ENCODE assay signal across 26 mouse cellular contexts in genomic region chr14:24141727-24142126, GRCm38 (mm10).
DNase-seq lines count a peak whose midpoint lies in the region; ATAC-seq and TF ChIP-seq lines count a peak whose summit lies in the region.
"Had no signal": no experiment of that assay in that cellular context is flagged by ENCODE, and none has a peak within 500 bp of the region (broad histone marks: within the 10 kb centered on the region; RNA-seq: fewer than 3 reads in every experiment).

No protein-coding gene starts in this region.

- H3K9me3 ChIP-seq in heart, embryonic 13.5 days, result no peaks in the 10 kb centered on the region
- H3K9me3 ChIP-seq in liver, embryonic 13.5 days (replicated peaks), result no peaks in the 10 kb centered on the region
- H3K9me3 ChIP-seq in intestine, postnatal 0 days (ENCODE audit: control insufficient read depth), result no peaks in the 10 kb centered on the region
- no peaks in the 10 kb centered on the region for H3K9me3 ChIP-seq in stomach, embryonic 16.5 days (replicated peaks; ENCODE audit: control insufficient read depth, low read length)
- H3K9me3 ChIP-seq: embryonic facial prominence, embryonic 13.5 days; forebrain, embryonic 13.5 days; hindbrain, embryonic 15.5 days; kidney, embryonic 15.5 days; midbrain, embryonic 10.5 days; neural tube, embryonic 13.5 days had no signal

- peak overlapping the region; percentile 59 for H3K27ac ChIP-seq in heart, embryonic 13.5 days (replicated peaks)
- no peak overlapping the region for H3K27ac ChIP-seq in heart, adult 2 months
- peak overlapping the region; percentile 85 for H3K27ac ChIP-seq in liver, embryonic 13.5 days
- H3K27ac ChIP-seq in intestine, postnatal 0 days (ENCODE audit: low read depth, low read length), result no peak overlapping the region; the same call in 1 of the 2 replicates
- no peak overlapping the region for H3K27ac ChIP-seq in stomach, embryonic 16.5 days (ENCODE audit: low read length)
- H3K27ac ChIP-seq: embryonic facial prominence, embryonic 13.5 days; forebrain, embryonic 13.5 days; hindbrain, embryonic 15.5 days; kidney, embryonic 15.5 days; macrophage; midbrain, embryonic 10.5 days; neural tube, embryonic 13.5 days had no signal

- H3K4me2 ChIP-seq in heart, embryonic 13.5 days, result no peak overlapping the region
- no peak overlapping the region for H3K4me2 ChIP-seq in liver, embryonic 13.5 days
- no peak overlapping the region for H3K4me2 ChIP-seq in intestine, postnatal 0 days (replicated peaks; ENCODE audit: low read depth)
- H3K4me2 ChIP-seq in stomach, embryonic 16.5 days (ENCODE audit: low read depth, low read length), result no peak overlapping the region
- H3K4me2 ChIP-seq: embryonic facial prominence, embryonic 13.5 days; forebrain, embryonic 13.5 days; hindbrain, embryonic 15.5 days; kidney, embryonic 15.5 days; neural tube, embryonic 13.5 days had no signal

- peaks cover 35% of the 10 kb centered on the region for H3K4me1 ChIP-seq in heart, embryonic 13.5 days
- H3K4me1 ChIP-seq in heart, adult 2 months (ENCODE audit: control insufficient read depth, insufficient read depth, low read length), result no peaks in the 10 kb centered on the region
- H3K4me1 ChIP-seq in liver, embryonic 13.5 days (replicated peaks), result peaks cover 73% of the 10 kb centered on the region
- no peaks in the 10 kb centered on the region for H3K4me1 ChIP-seq in intestine, postnatal 0 days (replicated peaks; ENCODE audit: control insufficient read depth, insufficient read depth, low read length)
- no peaks in the 10 kb centered on the region for H3K4me1 ChIP-seq in stomach, embryonic 16.5 days (ENCODE audit: control insufficient read depth, insufficient read depth, low read length)

- TF ChIP-seq EP300 in heart, adult 2 months (IDR thresholded peaks at IDR 0.05; ENCODE audit: insufficient read depth, low read depth, low read length), result no peak

- intact Hi-C loops in heart, adult 2 months (cut with DNase I), result no loop called here
- intact Hi-C loops in left cerebral cortex, postnatal 10 days (cut with DNase I), result loop anchor here (10.0 kb wide), 1 partner anchor 343 kb away; the partner anchor contains the start of genes Polr3a and Rps24

- H3K36me3 ChIP-seq in heart, embryonic 13.5 days, result peaks cover 87% of the 10 kb centered on the region
- no peaks in the 10 kb centered on the region for H3K36me3 ChIP-seq in heart, adult 2 months (ENCODE audit: control insufficient read depth, insufficient read depth, low read length)
- no peaks in the 10 kb centered on the region for H3K36me3 ChIP-seq in liver, embryonic 13.5 days
- H3K36me3 ChIP-seq in intestine, postnatal 0 days (ENCODE audit: control insufficient read depth, insufficient read depth), result peaks cover 65% of the 10 kb centered on the region
- peaks cover 28% of the 10 kb centered on the region for H3K36me3 ChIP-seq in stomach, embryonic 16.5 days (ENCODE audit: control insufficient read depth, insufficient read depth, low read length)

- no peaks in the 10 kb centered on the region for H3K79me2 ChIP-seq in heart, adult 2 months (replicated peaks; ENCODE audit: control insufficient read depth, insufficient read depth, low read length)

- H3K9ac ChIP-seq in heart, embryonic 13.5 days, result no peak overlapping the region
- H3K9ac ChIP-seq in heart, adult 2 months (ENCODE audit: low read depth, low read length), result no peak overlapping the region
- no peak overlapping the region for H3K9ac ChIP-seq in liver, embryonic 13.5 days
- no peak overlapping the region for H3K9ac ChIP-seq in intestine, postnatal 0 days (ENCODE audit: low read depth, low read length)
- H3K9ac ChIP-seq in stomach, embryonic 16.5 days (ENCODE audit: low read length), result no peak overlapping the region
- H3K9ac ChIP-seq: embryonic facial prominence, embryonic 13.5 days; forebrain, embryonic 13.5 days; hindbrain, embryonic 15.5 days; kidney, embryonic 15.5 days; liver, embryonic 14.5 days; neural tube, embryonic 13.5 days had no signal

- H3K4me3 ChIP-seq in heart, embryonic 13.5 days, result no peak overlapping the region
- no peak overlapping the region for H3K4me3 ChIP-seq in heart, adult 2 months
- no peak overlapping the region for H3K4me3 ChIP-seq in liver, embryonic 13.5 days (replicated peaks)
- no peak overlapping the region for H3K4me3 ChIP-seq in intestine, postnatal 0 days (ENCODE audit: low read depth, low read length)
- H3K4me3 ChIP-seq in stomach, embryonic 16.5 days (replicated peaks; ENCODE audit: low read length), result no peak overlapping the region
- H3K4me3 ChIP-seq: embryonic facial prominence, embryonic 13.5 days; forebrain, embryonic 13.5 days; hindbrain, embryonic 15.5 days; kidney, embryonic 15.5 days; midbrain, embryonic 10.5 days; myocyte; neural tube, embryonic 13.5 days had no signal

- no peak for TF ChIP-seq POLR2A in heart, adult 2 months (IDR thresholded peaks at IDR 0.05; ENCODE audit: insufficient read depth, low read depth, low read length)

- no peak for TF ChIP-seq CTCF in heart, adult 2 months (IDR thresholded peaks at IDR 0.05)
- TF ChIP-seq CTCF in intestine, postnatal 0 days (IDR thresholded peaks at IDR 0.05; ENCODE audit: low read depth), result no peak

- DNase-seq in heart, adult 2 months, result no peak
- no peak for DNase-seq in liver, embryonic 13.5 days
- no peak for DNase-seq in liver
- DNase-seq in adrenal gland, postnatal 36 days, result no peak
- no peak for DNase-seq in left cerebral cortex, postnatal 10 days (ENCODE audit: extremely low spot score in 1 of 2, low spot score in 2 of 2)
- DNase-seq: adrenal gland, postnatal 10 days; B cell, adult 2 months; cerebellum, adult 2 months; cerebellum, postnatal 25 days; gastrocnemius, postnatal 36 days; retina, postnatal 1 day had no signal

- no peak for ATAC-seq in heart, embryonic 13.5 days (ENCODE audit: extremely low read depth, insufficient number of reproducible peaks, low FRiP score, low TSS enrichment)
- ATAC-seq in liver, embryonic 13.5 days (ENCODE audit: low read depth), result no peak
- ATAC-seq in intestine, postnatal 0 days, result peak; percentile 75
- peak; percentile 63; the same call in 1 of the 2 replicates for ATAC-seq in stomach, embryonic 16.5 days (ENCODE audit: insufficient read depth, low FRiP score)
- ATAC-seq: forebrain, embryonic 13.5 days; lung, postnatal 0 days; midbrain, embryonic 16.5 days had no signal

- WGBS in heart, embryonic 13.5 days, result 84% methylated on average over 3 of the region's 3 CpGs
- 76% methylated on average over 3 of the region's 3 CpGs for WGBS in heart, adult 2 months
- 72% methylated on average over 3 of the region's 3 CpGs for WGBS in liver, embryonic 13.5 days (ENCODE audit: insufficient replicate concordance)
- WGBS in intestine, postnatal 0 days, result 62% methylated on average over 3 of the region's 3 CpGs
- 70% methylated on average over 3 of the region's 3 CpGs for WGBS in stomach, embryonic 16.5 days

- no peaks in the 10 kb centered on the region for H3K27me3 ChIP-seq in heart, embryonic 13.5 days (replicated peaks)
- no peaks in the 10 kb centered on the region for H3K27me3 ChIP-seq in heart, adult 2 months (ENCODE audit: control insufficient read depth, insufficient read depth, low read length)
- no peaks in the 10 kb centered on the region for H3K27me3 ChIP-seq in liver, embryonic 13.5 days
- no peaks in the 10 kb centered on the region for H3K27me3 ChIP-seq in intestine, postnatal 0 days (replicated peaks; ENCODE audit: control insufficient read depth, insufficient read depth, low read length)
- H3K27me3 ChIP-seq in stomach, embryonic 16.5 days (ENCODE audit: control insufficient read depth, insufficient read depth, low read length), result no peaks in the 10 kb centered on the region
- H3K27me3 ChIP-seq: CH12.LX; embryonic facial prominence, embryonic 13.5 days; forebrain, embryonic 13.5 days; hindbrain, embryonic 15.5 days; kidney, embryonic 15.5 days; neural tube, embryonic 13.5 days had no signal

Comparison
In these comparisons a context has a peak if more than half of its experiments do, and no peak if none do; other contexts are left out.
1. H3K27ac ChIP-seq: peak in heart, embryonic 13.5 days (single experiment) and liver, embryonic 13.5 days (single experiment); none in heart, adult 2 months (single experiment), intestine, postnatal 0 days (single experiment) and stomach, embryonic 16.5 days (single experiment).
2. ATAC-seq: peak in intestine, postnatal 0 days (single experiment) and stomach, embryonic 16.5 days (single experiment); none in heart, embryonic 13.5 days (single experiment) and liver, embryonic 13.5 days (single experiment).